Comparison of ENCODE assay signal across 19 mouse cellular contexts in genomic region chr3:116072584-116072983, GRCm38 (mm10). TPM values are rescaled to one million over a fixed set of nuclear protein-coding genes. Genes with fewer than 3 reads are reported as not detected.
DNase-seq lines count a peak whose midpoint lies in the region; ATAC-seq and TF ChIP-seq lines count a peak whose summit lies in the region.
"Had no signal": no experiment of that assay in that cellular context is flagged by ENCODE, and none has a peak within 500 bp of the region (broad histone marks: within the 10 kb centered on the region; RNA-seq: fewer than 3 reads in every experiment).

No protein-coding gene starts in this region.

- TF ChIP-seq CTCF in heart, postnatal 0 days (IDR thresholded peaks at IDR 0.05; ENCODE audit: low read depth), result no peak

- H3K4me3 ChIP-seq in heart, embryonic 13.5 days, result no peak overlapping the region
- no peak overlapping the region for H3K4me3 ChIP-seq in heart, postnatal 0 days (ENCODE audit: low read depth, low read length)
- H3K4me3 ChIP-seq: forebrain, embryonic 12.5 days; limb, embryonic 15.5 days; neural tube, embryonic 12.5 days had no signal

- 0 out of 2 replicates have a peak, but pooled peaks have one; percentile 34 for TF ChIP-seq EP300 in heart, postnatal 0 days (IDR thresholded peaks at IDR 0.05; ENCODE audit: low read depth)

- H3K27ac ChIP-seq in heart, embryonic 13.5 days (replicated peaks), result peak overlapping the region; percentile 75
- H3K27ac ChIP-seq in heart, postnatal 0 days (ENCODE audit: low read depth), result peak overlapping the region; percentile 65
- H3K27ac ChIP-seq: forebrain, embryonic 12.5 days; limb, embryonic 15.5 days; neural tube, embryonic 12.5 days; stomach, postnatal 0 days had no signal

- H3K4me1 ChIP-seq in heart, embryonic 13.5 days, result peaks cover 40% of the 10 kb centered on the region
- H3K4me1 ChIP-seq in heart, postnatal 0 days (ENCODE audit: control insufficient read depth, insufficient read depth), result peaks cover 11% of the 10 kb centered on the region; the same call in 1 of the 2 replicates
- H3K4me1 ChIP-seq: forebrain, embryonic 12.5 days; limb, embryonic 15.5 days; neural tube, embryonic 12.5 days had no signal

- H3K36me3 ChIP-seq in heart, embryonic 13.5 days, result no peaks in the 10 kb centered on the region
- H3K36me3 ChIP-seq in heart, postnatal 0 days (replicated peaks; ENCODE audit: control insufficient read depth, insufficient read depth, low read length), result no peaks in the 10 kb centered on the region
- H3K36me3 ChIP-seq: forebrain, embryonic 12.5 days; limb, embryonic 15.5 days; neural tube, embryonic 12.5 days had no signal

- peak overlapping the region; percentile 16; the same call in 1 of the 2 replicates for H3K4me2 ChIP-seq in heart, embryonic 13.5 days
- H3K4me2 ChIP-seq in heart, postnatal 0 days (ENCODE audit: low read depth, low read length), result no peak overlapping the region
- H3K4me2 ChIP-seq: forebrain, embryonic 12.5 days; limb, embryonic 15.5 days; neural tube, embryonic 12.5 days had no signal

- 22% methylated on average over 2 of the region's 2 CpGs for WGBS in heart, embryonic 13.5 days
- 24% methylated on average over 2 of the region's 2 CpGs for WGBS in heart, postnatal 0 days

- no peak overlapping the region for H3K9ac ChIP-seq in heart, embryonic 13.5 days
- H3K9ac ChIP-seq in heart, postnatal 0 days (replicated peaks; ENCODE audit: low read depth, low read length), result no peak overlapping the region
- H3K9ac ChIP-seq: forebrain, embryonic 12.5 days; limb, embryonic 15.5 days; liver, postnatal 0 days; neural tube, embryonic 12.5 days had no signal

- H3K27me3 ChIP-seq in heart, embryonic 13.5 days (replicated peaks), result no peaks in the 10 kb centered on the region
- H3K27me3 ChIP-seq in heart, postnatal 0 days (ENCODE audit: control insufficient read depth, insufficient read depth, low read length), result no peaks in the 10 kb centered on the region
- H3K27me3 ChIP-seq: forebrain, embryonic 12.5 days; limb, embryonic 15.5 days; neural tube, embryonic 12.5 days had no signal

- no peaks in the 10 kb centered on the region for H3K9me3 ChIP-seq in heart, embryonic 13.5 days
- H3K9me3 ChIP-seq in heart, postnatal 0 days (replicated peaks; ENCODE audit: control insufficient read depth, low read length), result no peaks in the 10 kb centered on the region
- H3K9me3 ChIP-seq: forebrain, embryonic 12.5 days; limb, embryonic 15.5 days; neural tube, embryonic 12.5 days had no signal

- intact Hi-C loops in heart, postnatal 25 days (cut with DNase I), result no loop called here

- ATAC-seq in heart, embryonic 13.5 days (ENCODE audit: extremely low read depth, insufficient number of reproducible peaks, low FRiP score, low TSS enrichment), result no peak
- ATAC-seq in heart, postnatal 0 days (ENCODE audit: insufficient read depth, low read depth), result peak; percentile 75
- ATAC-seq: CD4-positive, CD25-positive, alpha-beta regulatory T cell, adult 4 months; liver, postnatal 0 days had no signal

- no peak for DNase-seq in heart, postnatal 25 days (ENCODE audit: low spot score)
- DNase-seq in 3T3-L1 (ENCODE audit: low read depth, low spot score) (peak; percentile 36), 416B (ENCODE audit: low read depth) (peak; percentile 70)
- DNase-seq in heart, postnatal 0 days (ENCODE audit: low spot score), result peak; percentile 70
- no peak for DNase-seq in kidney, adult 8-10 months
- no peak for DNase-seq in layer of hippocampus, adult 18-20 months (ENCODE audit: low spot score in 2 of 2)
- no peak for DNase-seq in ovary, postnatal 36 days (ENCODE audit: low spot score)
- DNase-seq: cerebellum, adult 9-10 months; gastrocnemius, postnatal 14 days; kidney, adult 11 months; kidney, postnatal 10 days; liver, postnatal 0 days; right cerebral cortex, adult 18-20 months had no signal

RNA-seq across cellular contexts. Expression of gene Vcam1, which starts 56.9 kb away (rescaled TPM):
- 56.4 and 67.5 TPM in 2 replicates for polyA plus RNA-seq in heart, embryonic 13.5 days (2015; fragmentation: Nextera tagmentation; extraction: Ambion mirVana)
- total RNA-seq in heart, postnatal 25 days (2021), result 10 to 100 TPM; 14.7 to 17.1 TPM
- 52.1 and 62.4 TPM in 2 replicates for total RNA-seq in heart, postnatal 0 days (2014; rRNA removed; ENCODE audit: low replicate concordance)
- polyA plus RNA-seq in heart, postnatal 0 days (2015; fragmentation: Nextera tagmentation; extraction: Ambion mirVana), result 49.3 and 51.3 TPM in 2 replicates
- total RNA-seq in layer of hippocampus, adult 18-20 months (2021), result 10 to 100 TPM; 15.4 to 19.3 TPM

Comparison
In these comparisons a context has a peak if more than half of its experiments do, and no peak if none do; other contexts are left out.
1. DNase-seq: peak in 3T3-L1 (single experiment), 416B (single experiment) and heart, postnatal 0 days (single experiment); none in heart, postnatal 25 days (single experiment), kidney, adult 8-10 months (0 of 2), layer of hippocampus, adult 18-20 months (0 of 2) and ovary, postnatal 36 days (single experiment).